Mouse (Mus musculus) left cerebral cortex, postnatal 10 days (tissue): ENCODE results near the gene Adam22. TPM values are rescaled to one million over a fixed set of nuclear protein-coding genes. Genes with fewer than 3 reads are reported as not detected.
A peak's percentile ranks its signal among the peaks of the same experiment; 100 is the strongest.

Experiments
- DNase-seq, 2 experiments: peaks; one replicate each; pipeline ENCODE4 v3.0.0; 2021 to 2022; ENCODE audit warnings: low spot score in 2 of 2, mixed read lengths in 1 of 2; ENCODE audit errors: extremely low spot score in 1 of 2
- intact Hi-C: fragments of 180-260 bp; cut with DNase I; formaldehyde crosslinking; loops from one replicate; pipeline ENCODE4 v1.15.1; 2025
- total RNA-seq, 2 experiments: library from RNA; stranded (reverse); gene quantifications; 2 replicates each; pipeline ENCODE4 v1.2.3; 2021

The Adam22 gene
- total RNA-seq, 2 experiments from 2014 or later: 207 to 208 TPM

DNA sequence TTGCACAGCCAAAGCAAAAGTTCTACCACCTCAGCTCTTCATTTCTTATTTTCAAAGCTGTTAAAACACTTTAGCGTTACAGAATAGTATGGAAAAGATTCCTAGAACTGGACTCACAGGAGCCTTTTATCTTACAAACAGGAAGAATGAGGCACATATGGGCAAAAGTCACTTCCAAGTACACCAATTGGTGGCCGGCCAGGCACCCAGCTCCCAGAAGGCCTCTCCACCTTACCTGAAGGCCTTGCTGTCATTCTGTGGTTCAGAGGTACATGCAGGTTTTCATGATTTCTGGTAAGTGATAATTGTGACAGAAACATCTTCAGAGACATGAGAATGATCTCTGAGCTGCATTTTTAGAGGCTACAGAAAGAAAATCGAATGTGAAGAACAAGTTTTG, 24.7 kb downstream of the Adam22 start:
- intact Hi-C loops: no loop called here
- DNase-seq: no peak

- DNase-seq: no peak
- intact Hi-C loops: no loop called here
Observed at GRCm38 (mm10) chr5:8341676-8342075, 26.3 kb downstream of the Adam22 start.

- intact Hi-C loops: no loop called here
- no peak for DNase-seq
Observed at GRCm38 (mm10) chr5:8327645-8328269, 40.2 kb downstream of the Adam22 start.

DNA sequence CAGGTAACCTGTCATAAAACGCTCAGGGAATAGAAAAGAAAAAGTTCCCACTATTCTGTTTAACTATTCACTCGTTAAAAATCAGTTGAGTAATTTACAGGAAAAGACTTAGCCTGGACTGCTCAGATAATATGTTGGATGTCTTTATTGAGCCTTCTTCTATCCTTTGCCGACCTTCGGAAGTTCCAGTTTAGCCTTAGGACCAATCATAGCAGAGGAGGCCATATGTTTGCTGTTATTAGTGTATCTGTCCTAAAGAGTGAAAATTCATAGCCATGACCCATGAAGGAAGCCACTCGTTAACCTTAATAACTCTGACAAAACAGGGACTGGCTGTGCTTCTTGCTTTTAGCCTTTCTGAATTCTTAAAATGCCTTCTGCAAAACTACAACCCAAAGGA, 41.3 kb downstream of the Adam22 start:
- DNase-seq: no peak
- intact Hi-C loops: no loop called here

- intact Hi-C loops: no loop called here
- no peak for DNase-seq
Observed at GRCm38 (mm10) chr5:8312324-8312723, 55.6 kb downstream of the Adam22 start.

DNA sequence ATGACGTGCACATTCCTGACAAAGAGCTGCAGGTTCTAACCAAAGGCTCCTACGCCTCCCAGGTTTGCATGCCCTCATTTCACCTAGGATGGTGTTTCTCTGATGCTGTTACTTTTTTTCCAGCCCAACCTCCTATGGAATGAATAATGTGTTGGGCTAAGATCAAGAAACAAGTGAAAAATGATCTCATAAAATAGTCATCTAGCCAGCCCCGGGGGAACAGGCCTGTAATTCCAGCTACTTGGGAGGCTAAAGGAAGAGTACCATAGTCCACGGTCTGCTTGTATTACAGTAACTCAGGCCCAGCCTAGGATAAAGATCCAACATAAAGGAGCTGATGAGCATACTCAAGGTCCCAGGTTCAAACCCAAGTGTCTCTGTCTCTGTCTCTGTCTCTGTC, 57.1 kb downstream of the Adam22 start:
- intact Hi-C loops: no loop called here
- no peak for DNase-seq

DNA sequence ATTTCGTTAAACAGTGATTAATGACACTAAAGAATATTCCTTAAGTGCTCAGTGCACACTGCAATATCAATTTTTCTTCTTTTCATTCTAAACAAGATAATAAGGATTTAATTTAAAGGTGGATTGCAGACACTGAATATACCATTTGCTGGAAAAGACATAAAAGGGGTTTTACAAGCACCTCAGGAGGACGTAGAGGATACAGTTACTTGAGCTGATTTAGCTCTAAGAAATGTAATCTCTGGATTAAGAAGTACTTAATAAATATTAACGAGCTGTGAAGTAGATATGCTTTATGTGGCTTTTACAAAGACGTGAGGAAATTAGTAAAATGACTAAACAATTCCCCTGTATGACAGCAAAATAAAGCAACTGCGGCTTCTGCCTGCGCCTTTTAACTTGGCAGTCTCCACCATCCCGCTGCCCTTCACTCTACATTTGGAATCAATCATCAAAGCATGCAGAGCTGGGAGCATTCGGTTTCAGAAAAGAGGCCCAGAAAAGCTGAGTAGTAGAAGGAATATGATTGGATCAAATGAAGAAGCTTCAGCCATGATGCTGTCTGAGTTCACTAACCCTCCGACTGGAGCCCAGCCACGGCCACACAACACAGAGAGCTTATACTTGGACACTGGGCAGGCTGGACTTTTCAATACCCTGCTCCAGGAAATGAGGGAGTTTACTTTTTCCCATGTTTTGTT, 70.1 kb downstream of the Adam22 start:
- intact Hi-C loops: no loop called here
- no peak for DNase-seq

DNA sequence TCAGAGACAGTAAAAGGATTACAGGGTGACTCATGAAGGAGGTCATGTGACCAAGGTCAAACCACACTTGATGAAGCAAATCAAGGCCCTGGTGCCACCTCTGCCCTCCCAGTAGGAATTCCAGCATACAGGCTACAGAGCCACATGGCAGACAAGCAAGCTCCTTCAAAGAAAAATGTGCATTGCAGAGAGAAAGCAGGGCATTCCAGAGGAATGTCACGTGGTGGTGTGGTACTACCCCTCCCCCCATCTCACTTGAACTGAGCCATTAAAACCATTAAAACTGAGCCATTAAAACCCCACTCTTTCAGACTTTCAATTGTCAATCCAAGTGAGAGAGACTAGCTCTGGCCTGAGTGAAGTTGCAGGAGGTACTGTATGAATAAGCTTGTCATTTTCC, 74.7 kb downstream of the Adam22 start:
- intact Hi-C loops: no loop called here
- DNase-seq: no peak

DNA sequence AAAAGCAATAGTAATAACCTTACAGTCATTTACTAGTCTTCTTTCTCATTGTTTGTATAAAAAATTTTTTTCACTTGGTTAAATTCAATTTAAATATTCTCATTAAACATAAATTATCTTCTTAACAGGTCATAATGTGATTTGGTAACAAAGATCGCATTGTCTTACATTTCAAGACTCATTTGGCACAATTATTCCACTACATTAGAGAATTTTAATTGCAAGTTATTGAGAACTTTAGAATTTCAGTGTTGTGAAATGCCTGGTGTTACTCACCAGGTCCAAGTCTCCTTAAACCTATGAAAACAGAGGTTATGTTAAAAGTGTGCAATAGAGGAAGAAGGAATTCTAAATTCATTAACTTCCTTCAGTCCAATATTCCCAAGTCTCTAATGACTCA, 76.5 kb downstream of the Adam22 start:
- DNase-seq: no peak
- intact Hi-C loops: no loop called here

- intact Hi-C loops: no loop called here
- DNase-seq: peak in 1 of 2 experiments; percentile 32
Observed at GRCm38 (mm10) chr5:8289678-8290614, 78.0 kb downstream of the Adam22 start.

- no peak for DNase-seq
- intact Hi-C loops: no loop called here
Observed at GRCm38 (mm10) chr5:8284123-8284522, 83.8 kb downstream of the Adam22 start.

GRCm38 (mm10) chr5:8276141-8276540, 91.8 kb downstream of the Adam22 start:
- DNase-seq: no peak
- intact Hi-C loops: no loop called here

DNA sequence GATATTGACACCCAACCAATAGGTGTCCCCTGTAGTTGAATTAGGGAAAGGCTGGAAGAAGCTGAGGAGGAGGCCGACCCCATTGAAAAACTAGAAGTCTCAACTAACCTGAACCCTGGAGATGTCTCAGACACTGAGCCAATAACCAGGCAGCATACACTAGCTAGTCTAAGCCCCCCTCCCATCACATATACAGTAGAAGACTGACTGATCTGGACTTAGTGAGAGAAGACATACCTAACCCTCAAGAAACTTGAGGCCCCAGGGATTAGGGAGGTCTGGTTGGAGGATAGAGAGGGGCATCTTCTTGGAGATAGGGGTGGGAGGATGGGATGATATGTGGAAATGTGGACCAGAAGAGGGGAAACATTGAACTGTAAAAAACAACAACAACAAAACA, 110.6 kb downstream of the Adam22 start:
- no peak for DNase-seq
- intact Hi-C loops: no loop called here

- intact Hi-C loops: no loop called here
- DNase-seq: no peak
Observed at GRCm38 (mm10) chr5:8256487-8256886, 111.5 kb downstream of the Adam22 start.

GRCm38 (mm10) chr5:8244696-8245095, 123.3 kb downstream of the Adam22 start:
- intact Hi-C loops: no loop called here
- no peak for DNase-seq

- no peak for DNase-seq
Observed at GRCm38 (mm10) chr5:8243064-8243615, 124.8 kb downstream of the Adam22 start.

DNA sequence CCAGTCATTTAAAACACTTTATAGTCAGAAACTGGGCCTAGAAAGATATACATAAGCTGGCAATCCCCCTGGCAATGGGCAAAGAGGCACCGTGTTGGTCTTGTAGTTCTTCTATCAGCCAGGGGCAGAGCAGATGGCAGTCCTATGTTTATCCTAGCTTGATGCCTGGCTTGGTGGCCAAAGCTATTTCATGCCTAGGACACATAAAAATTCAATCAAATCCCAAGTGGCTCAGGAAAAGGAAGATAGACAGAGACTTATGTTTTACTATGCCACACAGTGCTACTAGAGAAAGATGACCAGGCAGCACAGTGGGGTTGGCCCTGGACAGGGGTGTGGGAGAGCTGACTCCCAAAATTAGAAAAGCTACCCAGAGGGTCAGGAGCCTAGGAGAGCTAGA, 125.3 kb downstream of the Adam22 start:
- intact Hi-C loops: no loop called here
- no peak for DNase-seq

More at GRCm38 (mm10) chr5:8243064-8243615, 124.8 kb downstream of the Adam22 start:
- intact Hi-C loops: no loop called here

DNA sequence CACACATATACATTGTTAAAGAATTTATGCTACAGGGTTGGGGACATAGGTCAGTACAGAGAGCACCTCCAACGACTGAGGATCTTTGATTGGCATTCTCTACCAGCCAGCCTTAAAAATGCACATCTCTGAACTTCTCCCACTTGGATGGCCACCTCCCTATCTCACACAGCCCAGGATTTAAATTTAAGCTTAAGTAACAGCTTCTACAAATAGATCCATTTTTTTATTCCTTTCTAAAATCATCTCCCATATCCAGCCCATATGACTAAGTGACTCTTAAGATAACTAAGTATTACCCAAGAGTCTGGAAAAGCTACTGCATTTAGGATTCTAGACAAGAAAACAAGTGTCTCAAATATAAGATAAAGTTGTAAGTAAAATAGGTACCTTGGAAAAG, 140.9 kb downstream of the Adam22 start:
- intact Hi-C loops: no loop called here

GRCm38 (mm10) chr5:8224321-8224705, 143.6 kb downstream of the Adam22 start:
- intact Hi-C loops: no loop called here
- DNase-seq: no peak

More for the DNA sequence above, 140.9 kb downstream of the Adam22 start:
- DNase-seq: no peak
